Mouse (Mus musculus): ENCODE measurements around the gene Ina. TPM values are rescaled to one million over a fixed set of nuclear protein-coding genes. Genes with fewer than 3 reads are reported as not detected.

Gene Ina
- polyA plus RNA-seq, 1 experiment from 2014 or later = 4.7 TPM

DNA sequence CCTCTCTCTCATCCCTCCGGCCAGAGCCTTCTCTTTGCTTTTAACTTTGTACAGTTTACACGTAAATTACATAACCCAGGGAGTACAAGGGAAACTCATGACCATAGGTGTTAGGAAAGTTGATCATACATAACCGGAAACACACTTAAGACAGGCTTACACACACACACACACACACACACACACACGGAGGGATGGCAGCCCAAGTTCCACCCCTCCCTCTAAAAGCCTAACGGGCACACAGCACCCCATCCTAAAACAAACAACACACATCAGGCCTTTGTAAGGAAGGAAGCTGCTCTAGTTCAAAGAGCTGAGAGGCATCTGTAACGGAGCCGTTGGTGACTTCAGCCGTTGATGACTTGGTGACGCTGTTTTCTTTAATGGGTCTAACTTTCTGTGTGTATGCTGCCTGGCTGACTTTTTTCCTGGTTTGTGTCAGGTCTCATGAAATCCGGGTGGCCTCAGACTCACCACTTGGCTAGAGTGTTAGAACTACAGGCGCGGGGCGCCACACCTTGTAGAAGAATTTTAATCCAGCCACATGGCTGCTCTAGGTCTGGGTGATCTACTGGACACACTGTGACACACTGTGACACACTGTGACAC lies 44.3 kb upstream of the Ina start:
- Histone ChIP-seq H3K27ac (ENCODE audit: low read depth, low read length) (no peak overlapping the region), H3K9me3 (ENCODE audit: control insufficient read depth) (no peaks in the 10 kb centered on the region), H3K9ac (ENCODE audit: low read depth, low read length) (no peak overlapping the region), H3K4me1 (replicated peaks; ENCODE audit: control insufficient read depth, insufficient read depth, low read length) (no peaks in the 10 kb centered on the region; the same call in 1 of the 2 replicates), H3K4me3 (ENCODE audit: low read depth, low read length) (no peak overlapping the region), H3K27me3 (replicated peaks; ENCODE audit: control insufficient read depth, insufficient read depth, low read length) (no peaks in the 10 kb centered on the region), H3K4me2 (replicated peaks; ENCODE audit: low read depth) (0 out of 2 replicates have a peak overlapping the region, but pooled peaks have one; percentile 21), H3K36me3 (ENCODE audit: control insufficient read depth, insufficient read depth) (no peaks in the 10 kb centered on the region)
- peak; percentile 74 for ATAC-seq
- WGBS = 34% methylated on average over 13 of the region's 13 CpGs
- TF ChIP-seq CTCF (IDR thresholded peaks at IDR 0.05; ENCODE audit: low read depth) = no peak

DNA sequence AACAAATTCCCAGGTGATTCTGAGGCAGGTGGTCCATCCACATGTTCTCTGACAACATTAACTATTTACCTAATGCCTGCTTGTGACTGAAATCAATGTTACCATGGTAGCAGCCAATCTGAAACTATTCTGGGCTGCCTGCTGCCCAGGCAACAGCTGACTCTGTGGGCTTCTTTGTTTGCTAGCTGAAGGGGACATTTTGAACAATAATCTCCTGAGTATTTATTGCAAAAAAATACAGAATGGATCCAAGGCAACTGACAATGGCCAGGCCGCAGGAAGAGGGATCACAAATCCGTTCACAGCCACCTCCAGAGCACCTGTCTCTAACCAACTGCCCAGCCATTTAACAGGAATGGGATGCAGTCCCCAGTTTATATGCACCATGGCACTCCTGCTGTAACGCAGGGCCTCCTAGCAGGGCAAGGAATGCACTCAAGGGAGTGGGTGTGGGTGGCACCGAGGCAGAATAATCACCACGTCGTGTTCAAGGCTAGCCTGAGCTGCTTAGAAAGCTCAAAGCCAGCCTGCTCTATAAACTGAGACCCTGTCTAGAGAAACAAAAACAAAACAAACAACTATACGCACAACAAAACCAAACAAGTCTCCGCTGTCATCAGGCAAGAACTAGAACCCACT lies 43.3 kb upstream of the Ina start:
- no peak overlapping the region for H3K9ac ChIP-seq (ENCODE audit: low read depth, low read length)
- TF ChIP-seq CTCF (IDR thresholded peaks at IDR 0.05; ENCODE audit: low read depth) = no peak
- no peak overlapping the region for H3K27ac ChIP-seq (ENCODE audit: low read depth, low read length)
- no peak overlapping the region for H3K4me2 ChIP-seq (replicated peaks; ENCODE audit: low read depth)
- no peak overlapping the region for H3K4me3 ChIP-seq (ENCODE audit: low read depth, low read length)
- H3K27me3 ChIP-seq (replicated peaks; ENCODE audit: control insufficient read depth, insufficient read depth, low read length) = no peaks in the 10 kb centered on the region
- H3K4me1 ChIP-seq (replicated peaks; ENCODE audit: control insufficient read depth, insufficient read depth, low read length) = no peaks in the 10 kb centered on the region; the same call in 1 of the 2 replicates
- no peak for ATAC-seq
- no peaks in the 10 kb centered on the region for H3K36me3 ChIP-seq (ENCODE audit: control insufficient read depth, insufficient read depth)
- H3K9me3 ChIP-seq (ENCODE audit: control insufficient read depth) = no peaks in the 10 kb centered on the region
- WGBS = 58% methylated on average over 8 of the region's 8 CpGs

DNA sequence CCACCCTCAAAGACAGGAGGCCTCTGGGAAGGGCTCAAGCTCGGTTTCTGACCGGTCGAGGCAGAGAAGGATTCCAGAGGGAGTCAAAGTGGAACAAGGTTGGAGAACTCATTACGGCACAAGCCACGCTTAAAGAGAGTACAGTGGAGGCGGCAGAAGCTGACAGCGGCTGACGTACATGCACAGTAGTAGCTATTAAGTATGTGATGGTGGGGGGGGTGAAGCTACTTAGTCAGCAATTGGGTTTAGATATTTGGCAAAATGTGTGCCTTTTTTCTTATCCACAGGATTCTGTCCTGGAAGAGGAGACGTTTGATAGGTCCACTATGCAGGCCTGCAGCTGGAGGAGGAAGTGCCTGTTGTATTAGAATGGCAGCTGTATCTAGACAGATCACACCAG lies 42.8 kb upstream of the Ina start:
- Histone ChIP-seq H3K4me3 (ENCODE audit: low read depth, low read length) (no peak overlapping the region), H3K36me3 (ENCODE audit: control insufficient read depth, insufficient read depth) (no peaks in the 10 kb centered on the region), H3K4me2 (replicated peaks; ENCODE audit: low read depth) (no peak overlapping the region), H3K9ac (ENCODE audit: low read depth, low read length) (no peak overlapping the region), H3K27me3 (replicated peaks; ENCODE audit: control insufficient read depth, insufficient read depth, low read length) (no peaks in the 10 kb centered on the region), H3K27ac (ENCODE audit: low read depth, low read length) (no peak overlapping the region), H3K4me1 (replicated peaks; ENCODE audit: control insufficient read depth, insufficient read depth, low read length) (no peaks in the 10 kb centered on the region; the same call in 1 of the 2 replicates), H3K9me3 (ENCODE audit: control insufficient read depth) (no peaks in the 10 kb centered on the region)
- TF ChIP-seq CTCF (IDR thresholded peaks at IDR 0.05; ENCODE audit: low read depth) = no peak
- WGBS = 72% methylated on average over 9 of the region's 9 CpGs
- ATAC-seq = no peak

DNA sequence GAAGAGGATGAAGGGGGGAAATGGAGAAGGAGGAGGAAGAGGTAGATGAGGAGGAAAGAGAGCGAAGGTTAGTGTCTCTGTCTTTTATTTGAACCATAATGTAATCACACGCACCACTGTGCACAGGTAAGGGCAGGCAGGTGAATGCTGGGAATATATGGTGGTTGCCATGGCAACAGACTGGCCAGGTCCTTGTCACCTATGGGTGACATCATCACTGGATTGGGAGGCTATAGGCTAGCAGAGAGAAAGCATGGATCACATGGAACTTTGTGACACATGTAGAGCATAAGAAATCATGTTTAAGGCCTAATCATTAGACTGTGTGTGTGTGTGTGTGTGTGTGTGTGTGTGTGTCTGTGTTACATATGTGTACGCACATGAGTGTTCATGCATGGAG lies 42.3 kb upstream of the Ina start:
- no peak for ATAC-seq
- TF ChIP-seq CTCF (IDR thresholded peaks at IDR 0.05; ENCODE audit: low read depth) = no peak
- H3K27me3 ChIP-seq (replicated peaks; ENCODE audit: control insufficient read depth, insufficient read depth, low read length) = no peaks in the 10 kb centered on the region
- H3K4me3 ChIP-seq (ENCODE audit: low read depth, low read length) = no peak overlapping the region
- H3K9me3 ChIP-seq (ENCODE audit: control insufficient read depth) = no peaks in the 10 kb centered on the region
- no peak overlapping the region for H3K9ac ChIP-seq (ENCODE audit: low read depth, low read length)
- no peak overlapping the region for H3K27ac ChIP-seq (ENCODE audit: low read depth, low read length)
- no peaks in the 10 kb centered on the region; the same call in 1 of the 2 replicates for H3K4me1 ChIP-seq (replicated peaks; ENCODE audit: control insufficient read depth, insufficient read depth, low read length)
- no peaks in the 10 kb centered on the region for H3K36me3 ChIP-seq (ENCODE audit: control insufficient read depth, insufficient read depth)
- no peak overlapping the region for H3K4me2 ChIP-seq (replicated peaks; ENCODE audit: low read depth)
- 86% methylated on average over 3 of the region's 3 CpGs for WGBS

DNA sequence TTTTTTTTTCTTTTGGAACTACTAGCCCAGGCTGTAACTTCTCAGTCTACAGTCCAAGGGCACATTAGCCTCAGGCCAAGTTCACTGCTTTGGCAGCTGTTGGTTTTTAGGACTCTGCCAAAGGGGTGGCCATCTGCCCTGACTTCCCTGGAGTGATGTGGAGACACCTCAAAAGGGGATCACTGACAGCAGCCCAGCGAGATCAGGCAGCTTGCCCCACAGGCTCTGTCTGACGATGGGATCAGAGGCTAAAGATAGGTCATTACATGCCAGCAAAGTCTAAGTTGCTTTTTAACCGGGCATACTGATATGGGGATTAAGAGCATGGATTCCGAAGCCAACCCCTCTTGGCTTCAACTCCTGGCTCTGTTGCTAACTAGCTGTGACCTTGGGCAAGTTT lies 38.9 kb upstream of the Ina start:
- Histone ChIP-seq H3K27me3 (replicated peaks; ENCODE audit: control insufficient read depth, insufficient read depth, low read length) (no peaks in the 10 kb centered on the region), H3K27ac (ENCODE audit: low read depth, low read length) (no peak overlapping the region), H3K9ac (ENCODE audit: low read depth, low read length) (no peak overlapping the region), H3K4me2 (replicated peaks; ENCODE audit: low read depth) (no peak overlapping the region), H3K36me3 (ENCODE audit: control insufficient read depth, insufficient read depth) (no peaks in the 10 kb centered on the region), H3K4me1 (replicated peaks; ENCODE audit: control insufficient read depth, insufficient read depth, low read length) (no peaks in the 10 kb centered on the region), H3K9me3 (ENCODE audit: control insufficient read depth) (no peaks in the 10 kb centered on the region), H3K4me3 (ENCODE audit: low read depth, low read length) (no peak overlapping the region)
- no peak for TF ChIP-seq CTCF (IDR thresholded peaks at IDR 0.05; ENCODE audit: low read depth)
- no peak for ATAC-seq
- WGBS = 49% methylated on average over 4 of the region's 4 CpGs

DNA sequence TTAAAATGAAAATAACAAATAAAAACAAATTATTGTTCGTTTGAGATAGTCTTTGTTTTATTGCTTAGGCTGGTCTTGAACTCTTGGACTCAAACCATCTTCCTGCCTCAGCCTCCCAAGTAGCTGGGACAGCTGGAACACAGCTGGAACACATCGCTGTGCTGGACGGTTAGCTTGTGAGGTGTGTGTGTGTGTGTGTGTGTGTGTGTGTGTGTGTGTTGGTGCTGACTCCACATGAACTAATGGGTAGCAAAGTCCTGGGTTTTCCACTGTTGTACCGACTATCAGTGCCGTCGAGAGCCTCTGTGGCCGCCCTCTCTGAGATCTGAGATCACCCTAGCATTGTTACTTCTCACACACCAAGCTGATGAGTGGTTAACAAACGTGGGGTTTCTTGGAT lies 38.5 kb upstream of the Ina start:
- Histone ChIP-seq H3K4me3 (ENCODE audit: low read depth, low read length) (no peak overlapping the region), H3K27ac (ENCODE audit: low read depth, low read length) (no peak overlapping the region), H3K27me3 (replicated peaks; ENCODE audit: control insufficient read depth, insufficient read depth, low read length) (no peaks in the 10 kb centered on the region), H3K4me2 (replicated peaks; ENCODE audit: low read depth) (no peak overlapping the region), H3K36me3 (ENCODE audit: control insufficient read depth, insufficient read depth) (no peaks in the 10 kb centered on the region), H3K9me3 (ENCODE audit: control insufficient read depth) (no peaks in the 10 kb centered on the region), H3K4me1 (replicated peaks; ENCODE audit: control insufficient read depth, insufficient read depth, low read length) (no peaks in the 10 kb centered on the region), H3K9ac (ENCODE audit: low read depth, low read length) (no peak overlapping the region)
- ATAC-seq = no peak
- no peak for TF ChIP-seq CTCF (IDR thresholded peaks at IDR 0.05; ENCODE audit: low read depth)
- 77% methylated on average over 8 of the region's 8 CpGs for WGBS

Data from intestine, postnatal 0 days (tissue).